Mouse (Mus musculus) G1E (cell line): ENCODE measurements around the gene Vkorc1.

Experiments used
- CTCF ChIP-seq: IDR thresholded peaks from 2 replicates; pipeline ENCODE4 v1.5.1; 2012; ENCODE audit warnings: low read depth, low read length, inconsistent platforms, mixed read lengths
- GATA1 ChIP-seq: IDR thresholded peaks from 2 replicates; pipeline ENCODE4 v1.6.1; 2012; ENCODE audit warnings: borderline replicate concordance, low read length, inconsistent platforms, mixed read lengths

GRCm38 (mm10) chr7:127932273-127933031 lies 37.0 kb upstream of the Vkorc1 start:
- TF ChIP-seq CTCF = no peak
- no peak for TF ChIP-seq GATA1
